Mouse (Mus musculus): ENCODE data around the gene Nprl3. TPM values are rescaled to one million over a fixed set of nuclear protein-coding genes. Genes with fewer than 3 reads are reported as not detected.
"Not testable (repeated sequence)": the region's sequence is repeated elsewhere in the genome, so short reads cannot be mapped to it uniquely, and the experiment has no call there.

The Nprl3 gene
- polyA plus RNA-seq, 1 experiment from 2014 or later = 42.6 TPM

DNA sequence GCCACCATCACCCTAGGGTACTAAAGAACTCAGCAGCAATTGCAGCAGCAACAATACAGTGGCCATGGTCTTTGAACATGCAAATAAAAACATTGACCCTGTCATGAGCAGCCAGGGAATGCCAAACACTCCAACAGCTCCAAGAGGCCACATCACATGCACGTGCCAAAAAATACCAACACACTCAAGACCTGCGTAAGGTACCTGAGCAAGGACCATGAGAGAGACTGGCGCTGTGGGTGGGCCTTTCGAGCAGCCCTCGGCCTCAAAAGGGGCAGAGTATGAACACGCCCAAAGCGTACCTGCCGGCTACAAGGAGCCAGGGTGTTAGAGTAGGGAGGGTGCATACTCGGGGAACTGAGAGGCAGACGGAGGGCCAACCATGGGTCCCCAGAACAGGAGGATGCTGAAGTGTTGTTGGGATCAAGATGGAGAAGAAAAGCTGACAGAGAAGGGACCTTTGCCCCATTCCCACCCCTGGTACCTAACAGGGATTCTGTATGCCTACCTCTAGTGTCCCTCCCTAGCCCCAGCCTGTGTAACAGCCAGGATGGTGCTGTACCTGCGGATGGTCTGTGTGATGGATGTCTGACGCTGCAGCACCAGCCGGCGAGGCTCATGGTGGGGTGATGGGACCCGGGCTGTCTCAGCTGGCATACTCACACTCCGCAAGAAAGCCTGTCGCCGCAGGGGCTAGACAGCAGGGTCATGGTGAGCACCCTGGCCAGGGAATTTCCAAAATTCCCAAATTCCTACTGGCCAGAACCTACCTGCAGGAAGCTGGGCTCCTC lies 51.9 kb downstream of the Nprl3 start:
- DNase-seq (ENCODE audit: low spot score) = no peak
- H3K4me3 ChIP-seq = no peak overlapping the region
- H3K27ac ChIP-seq (replicated peaks) = no peak overlapping the region
- H3K36me3 ChIP-seq = peaks cover 54% of the 10 kb centered on the region
- WGBS = 93% methylated on average over 18 of the region's 18 CpGs
- H3K4me1 ChIP-seq = peaks cover 24% of the 10 kb centered on the region
- H3K9me3 ChIP-seq (replicated peaks) = no peaks in the 10 kb centered on the region
- peaks cover 8% of the 10 kb centered on the region for H3K27me3 ChIP-seq (ENCODE audit: low read depth, poor library complexity, severe bottlenecking)

DNA sequence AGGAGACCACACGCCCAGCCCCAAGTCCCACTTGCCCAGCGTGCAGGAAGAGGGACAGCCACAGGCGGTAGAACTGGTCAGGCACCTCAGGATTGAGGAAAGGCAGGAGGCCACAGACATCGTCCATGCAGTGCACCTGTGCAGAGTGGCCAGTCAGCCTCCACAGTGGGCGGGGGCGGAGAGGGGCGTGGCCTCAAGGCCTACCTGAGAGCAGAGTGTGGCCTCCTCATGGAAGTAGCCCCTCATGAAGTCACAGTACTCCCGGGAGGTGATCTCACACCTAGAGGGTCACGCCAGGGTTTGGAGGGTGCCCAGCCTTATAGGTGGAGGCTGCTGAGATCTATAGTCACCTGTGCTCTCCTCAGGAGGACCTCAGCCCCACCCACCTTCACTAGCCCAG lies 56.9 kb downstream of the Nprl3 start:
- no peak overlapping the region for H3K4me3 ChIP-seq
- no peak for DNase-seq (ENCODE audit: low spot score)
- WGBS = 91% methylated on average over 9 of the region's 9 CpGs
- H3K9me3 ChIP-seq (replicated peaks) = no peaks in the 10 kb centered on the region
- H3K36me3 ChIP-seq = peaks cover 86% of the 10 kb centered on the region
- peaks cover 9% of the 10 kb centered on the region for H3K4me1 ChIP-seq
- H3K27ac ChIP-seq (replicated peaks) = no peak overlapping the region
- H3K27me3 ChIP-seq (ENCODE audit: low read depth, poor library complexity, severe bottlenecking) = no peaks in the 10 kb centered on the region

DNA sequence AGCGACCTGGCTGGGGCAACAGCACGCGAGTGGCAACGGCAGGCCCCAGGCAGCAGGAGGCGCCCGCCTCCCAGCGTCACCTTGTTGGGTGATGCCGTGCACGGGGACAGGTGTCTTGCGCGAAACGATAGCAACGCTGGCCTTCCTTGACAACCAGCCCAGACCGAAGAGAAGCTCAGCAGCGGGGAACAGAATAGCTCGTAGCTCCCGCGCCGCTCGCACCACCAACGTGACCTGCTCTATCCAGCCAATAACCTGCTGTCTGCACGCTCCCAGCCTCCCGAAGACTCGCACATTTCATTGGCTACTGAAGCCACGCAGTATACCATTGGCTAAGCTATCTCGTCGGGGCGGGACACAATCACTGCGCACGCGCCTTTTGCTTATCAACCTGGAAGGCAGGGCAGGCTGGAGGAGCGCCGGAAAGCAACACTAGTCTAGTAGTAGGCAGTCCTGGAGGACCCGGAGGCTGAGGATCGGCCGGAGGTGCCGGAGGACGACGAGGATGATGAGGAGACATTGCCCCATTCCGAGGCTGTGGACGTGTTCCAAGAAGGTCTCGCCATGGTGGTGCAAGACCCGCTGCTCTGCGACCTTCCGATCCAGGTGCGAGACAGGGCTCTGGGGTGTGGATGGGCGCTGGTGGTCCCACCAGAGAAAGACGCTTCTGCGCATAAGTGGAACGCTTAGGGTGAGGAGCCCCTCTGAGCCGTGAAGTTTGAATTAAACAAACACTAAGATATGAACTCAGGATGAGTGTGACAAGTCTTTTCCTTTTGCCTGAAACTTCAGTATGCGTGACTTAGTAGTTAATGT lies 62.2 kb downstream of the Nprl3 start, which contains the start of gene Snrnp25:
Gene Snrnp25 (plus strand): TSS at position 358 of the 816 bp plus-strand sequence.
- Histone ChIP-seq H3K4me1 (peaks cover 18% of the 10 kb centered on the region), H3K36me3 (peaks cover 35% of the 10 kb centered on the region), H3K27me3 (ENCODE audit: low read depth, poor library complexity, severe bottlenecking) (peaks cover 5% of the 10 kb centered on the region; the same call in 1 of the 2 replicates), H3K27ac (replicated peaks) (peak within 1 kb of the TSS; percentile 84), H3K9me3 (replicated peaks) (no peaks in the 10 kb centered on the region), H3K4me3 (peak within 1 kb of the TSS; percentile 81)
- DNase-seq (ENCODE audit: low spot score) = peak; percentile 97
- under 1% methylated on average over 52 of the region's 52 CpGs for WGBS

DNA sequence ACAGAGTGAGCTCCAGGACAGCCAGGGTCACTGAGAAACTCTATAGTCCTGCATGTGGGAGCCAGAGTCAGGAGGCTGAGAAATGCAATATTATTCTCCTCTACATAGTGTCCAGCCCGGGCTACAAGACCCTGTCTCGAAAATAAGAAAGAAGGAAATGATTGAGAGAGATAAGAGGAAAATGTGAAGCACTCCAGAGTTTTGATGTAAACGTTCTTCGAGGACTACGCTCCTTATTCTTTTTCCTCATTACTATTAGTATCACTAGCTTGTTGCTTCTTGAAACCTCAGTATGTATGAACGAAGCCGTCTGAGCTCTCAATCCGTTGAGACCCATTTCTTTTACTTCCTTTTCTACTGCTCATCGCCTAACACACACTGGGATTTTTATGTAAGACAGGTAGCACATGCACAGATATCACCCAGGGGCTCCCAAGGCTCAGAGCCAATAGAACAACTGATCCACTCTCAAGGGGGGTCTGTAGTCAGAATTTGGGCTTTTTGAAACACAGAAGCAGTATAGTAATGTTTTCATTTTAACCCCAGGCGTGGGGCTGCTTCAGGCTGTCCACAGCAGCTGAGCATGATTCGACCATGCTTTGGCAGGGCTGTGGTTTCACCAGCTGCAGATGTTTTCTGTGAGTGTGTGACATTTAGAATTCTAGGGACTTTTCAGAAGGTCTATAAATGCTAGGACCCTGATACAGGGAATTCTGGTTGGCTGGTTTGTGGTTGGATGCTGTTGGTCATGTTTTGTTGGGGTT lies 65.4 kb downstream of the Nprl3 start:
- Histone ChIP-seq H3K4me1 (peaks cover 27% of the 10 kb centered on the region), H3K27me3 (ENCODE audit: low read depth, poor library complexity, severe bottlenecking) (peaks cover 8% of the 10 kb centered on the region; the same call in 1 of the 2 replicates), H3K9me3 (replicated peaks) (no peaks in the 10 kb centered on the region), H3K4me3 (no peak overlapping the region), H3K27ac (replicated peaks) (no peak overlapping the region), H3K36me3 (peaks cover 4% of the 10 kb centered on the region)
- no peak for DNase-seq (ENCODE audit: low spot score)
- WGBS = 84% methylated on average over 11 of the region's 11 CpGs

DNA sequence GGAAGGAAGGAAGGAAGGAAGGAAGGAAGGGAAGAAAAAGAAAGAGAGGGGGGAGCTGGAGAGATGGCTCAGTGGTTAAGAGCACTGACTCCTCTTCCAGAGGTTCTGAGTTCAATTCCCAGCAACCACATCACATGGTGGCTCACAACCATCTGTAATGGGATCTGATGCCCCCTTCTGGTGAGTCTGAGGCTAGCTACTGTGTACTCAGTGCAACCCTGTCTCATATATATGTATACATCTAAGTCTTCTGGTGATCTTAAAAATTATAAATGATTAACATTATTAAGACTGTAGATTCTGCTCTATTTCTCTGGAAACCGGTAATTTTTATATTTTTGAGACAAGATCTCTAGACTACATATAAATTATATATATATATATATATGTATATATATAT lies 66.5 kb downstream of the Nprl3 start:
- not testable (repeated sequence) for H3K4me3 ChIP-seq; DNase-seq (ENCODE audit: low spot score); H3K9me3 ChIP-seq (replicated peaks); H3K27me3 ChIP-seq (ENCODE audit: low read depth, poor library complexity, severe bottlenecking); H3K36me3 ChIP-seq; H3K27ac ChIP-seq (replicated peaks)
- 64% methylated on average over 1 of the region's 1 CpGs for WGBS
- peaks cover 27% of the 10 kb centered on the region for H3K4me1 ChIP-seq

DNA sequence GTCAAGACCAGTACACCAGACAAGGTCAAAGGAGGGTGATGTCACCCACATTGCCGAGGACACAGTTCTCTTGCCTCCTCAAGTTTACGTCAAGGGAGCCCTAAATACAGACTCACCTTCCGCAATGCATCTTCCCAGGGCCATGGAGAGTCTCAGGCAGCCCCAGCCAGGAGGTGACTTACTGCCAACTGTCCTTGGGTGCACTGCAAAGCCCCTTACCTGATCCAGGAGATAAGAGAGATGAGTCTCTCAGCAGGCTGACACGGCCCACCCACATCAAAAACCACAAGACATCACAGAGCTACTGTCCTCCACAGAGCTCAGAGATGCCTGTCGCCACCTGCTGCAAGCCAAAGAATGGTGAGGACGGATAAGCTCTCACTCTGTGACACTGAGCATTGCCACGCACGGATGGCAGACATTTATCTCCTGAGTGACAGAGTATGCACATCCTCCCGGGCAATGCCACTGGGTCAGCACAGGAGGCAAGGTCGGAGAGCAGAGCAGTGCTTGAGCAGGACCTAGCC lies 67.4 kb downstream of the Nprl3 start, which contains the start of gene Il9r:
Gene Il9r (minus strand): TSS at position 205 of the 527 bp plus-strand sequence.
- WGBS = 78% methylated on average over 10 of the region's 10 CpGs
- Histone ChIP-seq H3K27me3 (ENCODE audit: low read depth, poor library complexity, severe bottlenecking) (peaks cover 11% of the 10 kb centered on the region), H3K9me3 (replicated peaks) (no peaks in the 10 kb centered on the region), H3K27ac (replicated peaks) (peak within 1 kb of the TSS; percentile 46; the same call in 1 of the 2 replicates), H3K4me1 (peaks cover 31% of the 10 kb centered on the region), H3K4me3 (no peak within 1 kb of the TSS), H3K36me3 (no peaks in the 10 kb centered on the region)
- DNase-seq (ENCODE audit: low spot score) = no peak

DNA sequence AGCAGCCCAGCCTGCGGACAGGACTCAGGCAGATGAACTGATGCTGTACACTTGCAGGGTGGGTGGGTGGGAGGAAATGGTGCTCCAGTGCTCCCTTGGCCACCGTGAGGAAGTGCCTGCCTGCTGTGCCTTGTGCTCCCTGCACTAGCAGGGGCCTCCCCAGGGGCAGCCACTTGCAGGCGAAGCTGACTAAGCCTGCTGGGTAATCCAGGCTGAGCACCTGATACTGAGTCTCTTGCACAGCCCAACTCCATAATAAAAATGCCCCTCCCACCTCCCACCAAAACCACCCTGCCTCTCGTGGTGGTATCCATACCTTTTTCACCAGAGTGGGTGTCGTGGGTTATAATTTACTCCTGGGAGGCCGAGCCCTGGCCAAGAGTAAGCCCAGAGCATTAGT lies 68.3 kb downstream of the Nprl3 start:
- Histone ChIP-seq H3K27ac (replicated peaks) (peak overlapping the region; percentile 46; the same call in 1 of the 2 replicates), H3K9me3 (replicated peaks) (no peaks in the 10 kb centered on the region), H3K27me3 (ENCODE audit: low read depth, poor library complexity, severe bottlenecking) (peaks cover 18% of the 10 kb centered on the region), H3K4me1 (peaks cover 25% of the 10 kb centered on the region), H3K36me3 (no peaks in the 10 kb centered on the region), H3K4me3 (no peak overlapping the region)
- WGBS = 38% methylated on average over 6 of the region's 6 CpGs
- DNase-seq (ENCODE audit: low spot score) = no peak

DNA sequence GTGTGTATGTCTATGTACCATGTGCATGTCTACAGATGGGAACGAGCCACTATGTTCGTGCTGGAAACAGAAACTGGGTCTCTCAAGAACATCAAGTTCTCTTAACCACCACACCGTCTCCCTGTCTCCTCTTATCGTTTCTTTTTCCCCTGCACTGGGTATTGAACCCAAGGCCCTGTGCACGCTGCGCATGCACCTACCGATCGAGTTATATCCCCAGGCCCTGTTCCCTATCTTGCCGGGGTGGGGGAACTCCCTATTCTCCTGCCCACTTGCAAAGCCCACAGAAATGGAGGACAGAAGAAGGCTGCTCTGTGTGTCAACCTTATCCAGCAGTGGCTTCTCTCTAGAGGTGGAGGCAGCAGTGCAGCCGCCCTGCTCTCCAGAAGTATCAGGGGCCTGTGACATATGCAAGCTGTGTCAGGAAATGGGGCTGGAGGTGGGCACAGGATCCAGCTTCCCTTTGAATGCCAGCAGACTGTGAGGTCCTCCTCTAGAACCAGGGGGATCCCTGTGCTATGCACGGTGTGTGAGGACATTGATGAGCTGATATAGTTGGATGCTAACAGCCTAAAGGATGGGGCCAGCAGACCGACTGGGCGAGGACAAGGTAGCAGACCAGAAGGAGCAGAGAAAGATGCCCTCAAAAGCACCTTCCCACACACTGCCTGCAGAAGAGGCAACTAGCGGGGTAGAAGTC lies 69.1 kb downstream of the Nprl3 start:
- Histone ChIP-seq H3K27me3 (ENCODE audit: low read depth, poor library complexity, severe bottlenecking) (peaks cover 14% of the 10 kb centered on the region), H3K4me1 (peaks cover 25% of the 10 kb centered on the region), H3K4me3 (no peak overlapping the region), H3K27ac (replicated peaks) (0 out of 2 replicates have a peak overlapping the region, but pooled peaks have one; percentile 46), H3K9me3 (replicated peaks) (no peaks in the 10 kb centered on the region), H3K36me3 (no peaks in the 10 kb centered on the region)
- DNase-seq (ENCODE audit: low spot score) = no peak
- WGBS = 76% methylated on average over 14 of the region's 14 CpGs

DNA sequence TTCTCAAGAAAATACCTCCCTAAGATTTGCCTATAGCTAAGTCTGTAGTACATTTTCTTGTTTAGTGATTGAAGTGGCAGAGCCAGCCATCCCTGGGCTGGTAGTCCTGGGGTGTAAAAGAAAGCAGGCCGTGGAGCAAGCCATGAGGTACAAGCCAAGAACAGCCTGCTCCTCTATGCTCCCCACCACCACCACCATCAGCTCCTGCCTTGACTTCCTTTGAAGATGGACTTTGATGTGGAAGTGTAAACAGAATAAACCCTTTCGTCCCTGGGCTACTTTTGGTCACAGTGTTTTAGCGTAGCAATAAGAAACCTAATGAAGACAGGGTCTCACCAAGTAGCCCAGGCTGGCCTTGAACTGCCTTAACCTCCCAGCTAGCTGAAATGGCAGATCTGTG lies 69.7 kb downstream of the Nprl3 start:
- Histone ChIP-seq H3K4me3 (no peak overlapping the region), H3K9me3 (replicated peaks) (no peaks in the 10 kb centered on the region), H3K4me1 (peaks cover 25% of the 10 kb centered on the region), H3K36me3 (no peaks in the 10 kb centered on the region), H3K27ac (replicated peaks) (no peak overlapping the region), H3K27me3 (ENCODE audit: low read depth, poor library complexity, severe bottlenecking) (peaks cover 14% of the 10 kb centered on the region)
- 66% methylated on average over 3 of the region's 3 CpGs for WGBS
- DNase-seq (ENCODE audit: low spot score) = no peak

DNA sequence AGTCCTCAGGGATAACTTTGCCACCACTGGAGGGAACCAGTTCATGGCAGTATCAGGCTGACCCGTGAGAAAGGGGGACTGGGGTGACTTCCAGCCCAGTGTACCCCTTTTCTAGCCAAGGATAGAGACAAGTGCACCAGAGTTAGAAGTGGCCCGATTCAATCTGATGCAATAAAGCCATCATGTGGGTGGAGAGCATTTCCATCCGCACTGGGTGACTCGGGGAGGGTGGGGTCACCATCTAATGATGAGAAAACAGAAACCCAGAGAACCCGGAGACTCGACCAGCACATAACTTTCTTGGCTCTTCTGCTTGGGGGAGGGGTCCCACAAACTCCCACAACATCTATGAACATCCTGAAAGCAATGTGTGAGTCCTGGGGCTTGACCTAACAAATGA lies 70.8 kb downstream of the Nprl3 start:
- peaks cover 25% of the 10 kb centered on the region for H3K4me1 ChIP-seq
- no peaks in the 10 kb centered on the region for H3K9me3 ChIP-seq (replicated peaks)
- H3K27me3 ChIP-seq (ENCODE audit: low read depth, poor library complexity, severe bottlenecking) = peaks cover 14% of the 10 kb centered on the region
- no peaks in the 10 kb centered on the region for H3K36me3 ChIP-seq
- no peak overlapping the region for H3K4me3 ChIP-seq
- no peak overlapping the region for H3K27ac ChIP-seq (replicated peaks)
- 82% methylated on average over 6 of the region's 6 CpGs for WGBS
- DNase-seq (ENCODE audit: low spot score) = no peak

DNA sequence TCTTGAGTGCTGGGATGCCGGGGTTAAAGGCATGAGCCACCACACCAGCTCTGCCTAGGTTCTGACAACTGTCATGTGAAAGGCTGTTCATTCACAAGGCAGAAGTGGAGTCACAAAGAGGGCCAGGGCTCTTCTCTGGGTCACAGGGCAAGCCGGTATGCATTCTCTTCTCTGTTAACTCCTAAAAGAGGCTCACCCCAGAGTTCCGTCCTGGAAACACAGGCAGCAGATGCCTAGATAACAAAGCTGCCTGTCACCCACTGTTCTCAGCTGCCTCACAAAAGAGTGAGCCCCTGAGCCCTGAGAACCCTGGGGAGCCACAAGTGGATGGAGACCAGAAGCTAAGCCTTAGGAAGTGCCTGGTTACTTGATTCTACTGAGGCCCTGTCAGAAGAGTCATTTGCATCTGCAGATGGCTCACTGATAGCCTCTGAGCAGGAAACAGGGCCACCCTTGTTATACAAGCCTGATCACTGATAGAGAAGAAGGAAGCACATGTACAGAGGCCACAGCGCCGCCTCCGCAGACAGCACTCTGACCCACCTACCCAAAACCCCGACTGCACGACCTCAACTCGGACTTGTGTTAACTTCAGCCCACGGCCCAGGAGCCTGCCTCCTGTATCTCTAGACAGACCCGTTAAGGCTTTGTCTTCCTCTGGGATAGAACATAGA lies 71.5 kb downstream of the Nprl3 start:
- Histone ChIP-seq H3K4me1 (peaks cover 25% of the 10 kb centered on the region), H3K27ac (replicated peaks) (peak overlapping the region; percentile 49; the same call in 1 of the 2 replicates), H3K9me3 (replicated peaks) (no peaks in the 10 kb centered on the region), H3K27me3 (ENCODE audit: low read depth, poor library complexity, severe bottlenecking) (peaks cover 14% of the 10 kb centered on the region), H3K4me3 (no peak overlapping the region), H3K36me3 (no peaks in the 10 kb centered on the region)
- 23% methylated on average over 11 of the region's 11 CpGs for WGBS
- DNase-seq (ENCODE audit: low spot score) = no peak

Measured in midbrain, embryonic 10.5 days (tissue).